Mouse (Mus musculus): ENCODE data around the gene Nectin3. TPM values are rescaled to one million over a fixed set of nuclear protein-coding genes. Genes with fewer than 3 reads are reported as not detected.

The Nectin3 gene
- polyA plus RNA-seq, 1 experiment from 2014 or later, result not detected

DNA sequence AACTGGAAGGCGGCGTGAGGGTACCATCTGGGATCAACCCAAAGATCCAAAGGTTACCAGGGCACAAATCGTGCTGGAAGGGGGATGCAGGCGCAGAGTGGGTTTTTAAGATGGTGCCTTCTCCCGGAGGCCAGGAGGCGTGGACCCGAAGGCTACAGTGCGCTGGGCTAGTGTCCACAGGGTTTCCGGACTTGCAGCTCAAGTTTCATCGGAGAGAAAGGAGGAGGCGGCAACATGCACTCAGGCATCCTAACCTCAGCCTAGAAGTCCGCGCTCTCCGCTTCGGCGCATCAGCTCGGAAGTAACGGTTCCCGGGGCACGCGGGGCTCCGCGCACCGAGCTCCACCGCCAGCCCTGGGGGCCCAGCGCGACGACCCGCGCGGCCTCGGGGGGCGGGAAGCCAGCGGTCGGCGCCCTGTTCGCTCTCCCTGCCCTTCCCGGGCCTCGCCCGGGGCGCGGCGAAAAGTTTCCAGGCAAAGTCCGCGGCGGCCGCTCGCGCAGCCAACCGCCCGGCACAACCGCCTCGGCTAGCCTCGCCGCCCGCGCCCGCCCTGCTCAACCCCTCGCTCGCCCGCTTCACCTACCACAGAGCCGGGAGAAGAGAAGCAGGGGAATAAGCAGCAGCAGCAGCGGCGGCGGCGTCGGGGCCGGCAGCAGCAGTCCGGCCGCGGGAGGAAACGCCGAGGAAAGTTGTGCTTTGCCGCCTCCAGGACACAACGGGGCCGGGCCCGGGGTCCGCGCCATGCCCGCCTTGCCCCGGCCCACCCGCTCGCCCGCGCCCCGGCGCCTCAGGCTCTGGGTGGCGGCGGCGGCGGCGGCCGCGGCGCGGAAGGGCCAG is 2.1 kb downstream of the Nectin3 start:
- Histone ChIP-seq H3K27ac (no peak overlapping the region), H3K36me3 (ENCODE audit: inconsistent target) (no peaks in the 10 kb centered on the region), H3K4me3 (ENCODE audit: inconsistent target) (no peak overlapping the region), H3K79me2 (ENCODE audit: inconsistent target) (no peaks in the 10 kb centered on the region)
- 2% methylated on average over 79 of the region's 96 CpGs for WGBS (ENCODE audit: missing documents)

DNA sequence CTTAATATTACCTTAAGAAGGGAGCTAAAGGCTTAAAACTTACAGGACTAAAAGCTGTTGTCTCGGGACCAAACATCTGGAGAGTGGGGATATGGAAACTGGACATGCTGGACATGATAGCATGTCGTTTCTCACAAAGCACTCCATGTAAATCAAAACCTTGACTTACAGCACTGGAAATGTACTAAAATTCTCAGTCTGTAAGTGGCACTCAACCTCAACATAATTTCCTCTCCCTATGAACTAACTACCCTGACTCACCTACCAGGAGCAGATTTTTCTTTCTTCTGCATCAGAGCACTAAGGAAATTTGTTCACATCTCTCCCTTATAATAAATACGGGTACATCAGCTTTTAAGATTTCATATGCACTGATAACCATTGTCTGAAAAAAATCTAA is 3.1 kb downstream of the Nectin3 start:
- WGBS (ENCODE audit: missing documents), result 58% methylated on average over 3 of the region's 3 CpGs
- H3K27ac ChIP-seq, result no peak overlapping the region
- no peak overlapping the region for H3K4me3 ChIP-seq (ENCODE audit: inconsistent target)
- H3K36me3 ChIP-seq (ENCODE audit: inconsistent target), result no peaks in the 10 kb centered on the region
- H3K79me2 ChIP-seq (ENCODE audit: inconsistent target), result no peaks in the 10 kb centered on the region

DNA sequence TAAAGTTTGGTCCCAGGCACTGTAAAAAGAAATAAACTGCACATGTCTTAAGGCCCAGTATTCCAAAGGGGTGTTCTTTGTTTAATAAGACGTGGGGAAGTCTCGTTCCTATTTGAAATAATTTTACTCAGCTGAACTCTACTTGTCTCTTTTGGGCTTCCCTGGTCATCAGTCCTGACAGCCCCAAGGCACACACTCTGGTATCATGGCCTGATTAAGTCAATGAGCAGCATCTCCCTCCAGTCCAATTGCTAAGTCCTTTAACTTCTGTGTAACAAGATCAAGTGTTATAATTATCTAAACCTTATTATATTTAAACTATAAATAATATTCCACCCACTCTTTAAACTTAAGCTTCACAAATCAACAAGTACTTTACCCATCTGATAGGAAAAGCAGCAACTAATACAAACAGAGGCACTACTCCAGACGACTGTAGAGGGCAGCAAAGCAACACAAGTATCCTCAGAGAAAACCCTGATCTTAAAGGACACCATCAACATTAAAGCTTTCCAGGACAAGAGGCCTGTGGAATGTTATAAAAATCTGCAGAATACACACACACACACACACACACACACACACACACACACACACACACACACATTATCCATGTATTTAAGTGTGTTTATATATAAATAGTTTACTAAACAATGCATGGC is 10.8 kb downstream of the Nectin3 start:
- no peaks in the 10 kb centered on the region for H3K36me3 ChIP-seq (ENCODE audit: inconsistent target)
- no peak overlapping the region for H3K27ac ChIP-seq
- H3K4me3 ChIP-seq (ENCODE audit: inconsistent target), result no peak overlapping the region
- H3K79me2 ChIP-seq (ENCODE audit: inconsistent target), result no peaks in the 10 kb centered on the region
- WGBS (ENCODE audit: missing documents), result 59% methylated on average over 3 of the region's 3 CpGs

DNA sequence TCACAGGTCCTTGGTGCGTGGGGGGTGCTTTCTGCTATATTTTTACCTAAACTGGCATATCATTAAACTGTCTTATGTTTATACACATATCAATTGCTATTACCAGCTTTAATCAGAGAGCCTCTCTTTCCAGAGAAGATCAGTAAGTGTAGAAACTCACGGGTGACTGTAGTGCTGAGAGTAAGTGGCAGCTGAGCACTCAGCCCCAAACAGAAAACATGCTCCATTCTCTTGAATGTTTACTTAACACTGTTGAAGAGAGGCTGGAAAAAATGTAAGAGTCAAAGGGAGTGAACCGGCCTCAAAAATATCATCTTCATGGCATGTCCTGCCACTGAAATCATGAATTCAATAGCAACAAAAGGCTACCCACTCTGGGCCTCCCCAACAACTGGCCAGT is 21.0 kb downstream of the Nectin3 start:
- 100% methylated on average over 3 of the region's 3 CpGs for WGBS (ENCODE audit: missing documents)
- H3K36me3 ChIP-seq (ENCODE audit: inconsistent target), result no peaks in the 10 kb centered on the region
- no peaks in the 10 kb centered on the region for H3K79me2 ChIP-seq (ENCODE audit: inconsistent target)
- no peak overlapping the region for H3K4me3 ChIP-seq (ENCODE audit: inconsistent target)
- H3K27ac ChIP-seq, result no peak overlapping the region

DNA sequence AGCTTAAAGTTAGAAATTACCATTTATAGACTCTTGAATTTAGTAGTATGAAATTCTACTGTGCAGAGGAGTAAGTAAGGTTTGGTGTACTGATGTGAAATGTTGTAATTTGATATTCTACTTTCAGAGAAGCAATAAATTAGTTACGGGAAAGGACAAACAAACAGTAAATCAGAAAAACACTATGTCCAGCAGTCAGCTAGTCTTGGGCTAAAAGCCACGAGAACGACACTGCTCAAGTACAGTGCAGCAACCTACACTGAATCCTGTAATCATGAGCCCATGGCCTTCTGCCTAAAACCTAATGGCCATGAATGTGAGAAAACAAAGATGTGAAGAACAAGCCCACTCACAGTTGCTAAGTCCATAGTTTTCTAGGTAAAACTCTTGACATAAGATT is 46.9 kb downstream of the Nectin3 start:
- WGBS (ENCODE audit: missing documents), result 87% methylated on average over 3 of the region's 3 CpGs
- no peak overlapping the region for H3K27ac ChIP-seq

DNA sequence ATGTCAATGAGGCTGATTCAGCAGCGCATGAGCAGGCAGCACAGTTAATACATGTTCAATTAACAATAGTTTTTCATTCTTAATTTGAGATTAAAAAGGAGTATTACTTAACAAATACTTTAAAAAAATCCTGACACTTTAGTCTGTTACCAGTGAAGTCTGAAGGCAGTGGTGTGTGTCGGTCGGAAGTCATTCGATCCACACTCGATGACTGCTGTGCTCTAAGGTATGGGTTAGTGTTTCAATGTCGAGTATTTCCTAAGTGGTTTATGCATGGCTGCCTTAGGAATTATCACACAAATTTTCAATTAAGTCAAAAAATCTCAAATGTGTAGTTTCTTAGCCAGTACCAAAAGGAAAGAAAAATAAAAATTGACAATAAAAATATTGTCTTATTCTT is 49.3 kb downstream of the Nectin3 start:
- Histone ChIP-seq H3K79me2 (ENCODE audit: inconsistent target) (no peaks in the 10 kb centered on the region), H3K27ac (no peak overlapping the region), H3K36me3 (ENCODE audit: inconsistent target) (no peaks in the 10 kb centered on the region), H3K4me3 (ENCODE audit: inconsistent target) (no peak overlapping the region)
- WGBS (ENCODE audit: missing documents), result 98% methylated on average over 6 of the region's 6 CpGs

More for the DNA sequence above, 46.9 kb downstream of the Nectin3 start:
- Histone ChIP-seq H3K79me2 (ENCODE audit: inconsistent target) (no peaks in the 10 kb centered on the region), H3K4me3 (ENCODE audit: inconsistent target) (no peak overlapping the region), H3K36me3 (ENCODE audit: inconsistent target) (no peaks in the 10 kb centered on the region)

DNA sequence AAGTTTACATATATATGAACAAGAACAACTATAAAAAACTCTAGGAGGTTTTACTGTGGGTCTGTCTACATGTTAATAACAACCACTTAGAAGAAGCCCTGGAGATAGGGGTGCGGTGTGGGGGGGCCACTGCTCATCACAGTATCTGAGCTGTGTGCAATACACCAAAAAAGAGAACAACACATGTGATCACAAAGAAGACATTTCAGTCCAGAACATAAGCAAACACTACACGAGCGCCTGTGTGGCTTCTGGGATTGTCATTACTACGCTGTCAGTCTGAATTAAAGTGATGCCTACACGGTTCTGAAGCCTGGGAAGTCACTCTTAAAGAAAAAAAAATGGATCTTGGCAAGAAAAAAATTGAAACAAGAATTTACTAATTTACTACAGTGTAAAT is 67.0 kb downstream of the Nectin3 start:
- Histone ChIP-seq H3K79me2 (ENCODE audit: inconsistent target) (no peaks in the 10 kb centered on the region), H3K36me3 (ENCODE audit: inconsistent target) (no peaks in the 10 kb centered on the region), H3K4me3 (ENCODE audit: inconsistent target) (no peak overlapping the region), H3K27ac (no peak overlapping the region)
- WGBS (ENCODE audit: missing documents), result 89% methylated on average over 5 of the region's 5 CpGs

DNA sequence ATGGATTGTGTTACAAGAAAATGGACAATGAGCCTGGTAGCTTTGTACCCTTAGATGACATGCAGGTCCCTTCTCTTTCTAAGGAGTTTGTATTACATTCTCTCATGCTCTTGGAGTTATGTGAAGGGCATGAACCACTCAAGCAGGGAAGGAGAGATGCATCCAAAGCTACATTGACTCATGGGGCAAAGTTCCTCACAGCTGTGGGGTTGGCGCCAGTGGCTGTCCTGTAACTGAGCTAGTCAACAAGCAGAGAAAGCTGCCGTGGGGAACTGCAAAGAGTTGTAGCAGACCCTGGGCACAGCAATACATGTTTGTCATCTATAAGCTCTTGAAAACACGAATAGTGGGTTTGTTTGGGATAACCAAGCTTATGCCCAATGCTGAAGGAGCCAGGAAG is 82.1 kb downstream of the Nectin3 start:
- 83% methylated on average over 3 of the region's 3 CpGs for WGBS (ENCODE audit: missing documents)
- H3K36me3 ChIP-seq (ENCODE audit: inconsistent target), result no peaks in the 10 kb centered on the region
- no peak overlapping the region for H3K4me3 ChIP-seq (ENCODE audit: inconsistent target)

DNA sequence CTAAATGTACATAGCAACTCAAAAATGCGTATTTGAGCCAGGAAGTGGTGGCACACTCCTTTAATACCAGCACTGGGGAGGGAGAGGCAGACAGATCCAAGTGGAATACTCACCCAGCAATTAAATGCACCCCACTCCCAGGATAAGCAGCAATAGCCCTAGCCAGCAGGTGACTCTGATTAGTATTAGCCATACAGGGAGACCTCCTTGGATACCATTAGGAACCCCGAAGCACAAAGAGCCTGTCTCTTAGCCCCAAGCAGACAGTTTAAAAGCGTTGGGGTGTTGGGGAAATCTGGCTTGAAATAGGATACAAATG is 87.6 kb downstream of the Nectin3 start:
- Histone ChIP-seq H3K27ac (no peak overlapping the region), H3K4me3 (ENCODE audit: inconsistent target) (no peak overlapping the region), H3K79me2 (ENCODE audit: inconsistent target) (no peaks in the 10 kb centered on the region), H3K36me3 (ENCODE audit: inconsistent target) (no peaks in the 10 kb centered on the region)
- 92% methylated on average over 3 of the region's 3 CpGs for WGBS (ENCODE audit: missing documents)

More for the DNA sequence above, 82.1 kb downstream of the Nectin3 start:
- Histone ChIP-seq H3K79me2 (ENCODE audit: inconsistent target) (no peaks in the 10 kb centered on the region), H3K27ac (no peak overlapping the region)

DNA sequence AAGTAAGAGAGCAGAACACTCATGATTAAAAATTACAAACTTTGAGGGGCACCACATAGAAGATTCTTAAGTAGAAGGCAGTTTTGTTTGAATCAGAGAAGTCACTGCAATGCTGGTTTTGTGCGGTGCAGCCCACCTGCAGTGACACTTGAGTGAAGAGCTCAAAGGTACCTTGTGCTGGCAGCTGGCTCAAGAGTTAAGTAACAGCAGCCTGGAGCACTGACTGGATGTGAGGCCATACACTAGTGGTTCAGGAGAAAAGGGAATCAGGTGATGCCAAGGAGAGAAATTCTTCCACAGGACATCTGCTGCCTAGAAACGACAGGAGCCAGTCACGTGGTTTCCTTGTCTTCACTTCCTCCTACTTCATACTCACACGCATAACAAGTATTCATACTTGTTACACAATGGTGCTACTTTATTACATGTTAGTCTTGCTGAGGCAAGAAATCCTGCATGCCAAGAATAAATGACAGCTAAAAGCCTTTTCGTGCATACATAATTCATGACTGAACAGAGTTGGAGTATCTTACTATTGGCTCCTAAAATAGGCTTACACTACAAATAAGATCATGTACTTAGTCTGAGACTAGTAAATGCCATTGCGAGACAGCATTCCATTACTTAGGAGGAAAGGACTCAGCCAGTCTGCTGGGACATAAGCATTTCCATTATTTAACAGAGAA is 88.1 kb downstream of the Nectin3 start:
- no peak overlapping the region for H3K27ac ChIP-seq
- WGBS (ENCODE audit: missing documents), result 67% methylated on average over 6 of the region's 6 CpGs
- no peak overlapping the region for H3K4me3 ChIP-seq (ENCODE audit: inconsistent target)
- H3K79me2 ChIP-seq (ENCODE audit: inconsistent target), result no peaks in the 10 kb centered on the region
- no peaks in the 10 kb centered on the region for H3K36me3 ChIP-seq (ENCODE audit: inconsistent target)

DNA sequence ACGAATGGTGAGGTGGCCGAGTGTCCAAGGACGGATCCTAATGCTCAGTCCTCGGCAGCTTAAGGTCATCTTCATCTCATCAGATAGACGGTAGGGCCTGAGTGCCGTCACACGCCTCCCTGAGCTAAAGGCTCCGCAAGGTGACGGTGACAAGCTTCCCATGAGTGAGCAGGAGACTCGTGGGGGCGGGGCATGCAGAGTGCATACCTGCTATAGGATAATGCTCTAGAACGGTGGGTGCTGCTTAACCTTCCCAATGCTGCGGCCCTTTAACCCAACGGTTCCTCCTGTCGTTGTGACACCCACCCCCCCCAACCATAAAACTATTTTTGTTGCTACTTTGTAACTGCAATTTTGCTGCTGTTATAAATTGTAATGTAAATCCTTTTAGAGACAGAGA is 90.3 kb downstream of the Nectin3 start:
- H3K4me3 ChIP-seq (ENCODE audit: inconsistent target), result no peak overlapping the region
- H3K36me3 ChIP-seq (ENCODE audit: inconsistent target), result no peaks in the 10 kb centered on the region
- no peak overlapping the region for H3K27ac ChIP-seq
- WGBS (ENCODE audit: missing documents), result 91% methylated on average over 15 of the region's 15 CpGs
- no peaks in the 10 kb centered on the region for H3K79me2 ChIP-seq (ENCODE audit: inconsistent target)

DNA sequence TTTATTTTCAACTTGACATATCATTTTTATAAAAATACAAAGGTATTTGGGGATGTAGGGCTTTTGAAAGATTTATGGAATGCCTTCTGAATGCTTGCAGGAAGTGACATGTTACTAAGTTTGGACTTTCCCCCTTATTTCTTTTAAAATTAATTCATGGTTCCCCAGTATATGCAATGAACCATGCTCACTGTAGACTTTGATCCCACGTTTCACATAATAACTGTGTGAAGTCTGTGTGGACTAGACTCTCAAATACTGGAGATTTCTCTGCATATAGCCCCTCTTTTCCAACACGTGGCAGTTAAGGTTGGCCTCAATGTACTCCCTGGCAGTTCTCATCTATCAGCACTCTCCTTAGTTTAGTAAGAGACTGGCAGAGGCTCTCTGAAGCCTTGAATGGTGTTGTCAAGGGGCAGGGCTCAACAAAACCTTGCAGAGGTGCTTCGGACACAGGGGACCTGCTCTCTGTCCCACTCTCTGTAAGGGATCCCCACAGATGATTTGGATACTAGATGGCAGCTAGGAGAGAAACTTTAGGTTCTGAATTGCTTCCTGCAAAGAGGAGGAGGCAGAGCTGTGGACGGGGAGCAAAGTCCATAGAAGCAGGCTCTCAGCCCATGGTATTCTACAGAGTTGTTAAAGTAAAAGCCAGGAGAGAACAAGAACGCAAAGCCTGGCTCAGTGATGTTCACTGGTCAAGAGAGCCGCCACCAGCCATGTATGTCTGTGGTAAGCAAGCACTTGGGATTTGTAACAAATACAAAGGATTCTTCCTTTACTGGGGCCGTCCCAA is 91.3 kb downstream of the Nectin3 start:
- no peak overlapping the region for H3K27ac ChIP-seq
- H3K36me3 ChIP-seq (ENCODE audit: inconsistent target), result no peaks in the 10 kb centered on the region
- 85% methylated on average over 7 of the region's 7 CpGs for WGBS (ENCODE audit: missing documents)

DNA sequence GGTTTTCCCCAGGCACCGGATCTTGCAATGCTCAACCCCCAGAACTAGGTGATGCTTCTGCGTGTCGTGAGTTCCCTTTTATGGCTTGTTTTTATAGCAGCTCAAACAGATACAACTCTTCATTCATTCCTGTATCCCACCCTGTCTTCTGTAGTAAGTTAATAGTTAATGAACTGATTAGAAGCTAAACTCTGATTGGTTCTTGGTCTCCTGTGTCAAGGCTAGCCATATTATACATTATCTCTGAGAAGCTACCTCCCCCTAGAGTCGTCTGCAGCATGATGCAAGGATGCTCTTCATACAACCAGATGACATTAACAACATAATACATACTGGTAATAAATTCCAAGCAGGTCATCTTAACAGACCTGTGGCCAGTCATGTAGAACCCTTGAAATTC is 100.4 kb downstream of the Nectin3 start:
- Histone ChIP-seq H3K4me3 (ENCODE audit: inconsistent target) (no peak overlapping the region), H3K27ac (no peak overlapping the region), H3K79me2 (ENCODE audit: inconsistent target) (no peaks in the 10 kb centered on the region), H3K36me3 (ENCODE audit: inconsistent target) (no peaks in the 10 kb centered on the region)
- 90% methylated on average over 4 of the region's 4 CpGs for WGBS (ENCODE audit: missing documents)

More for the DNA sequence above, 91.3 kb downstream of the Nectin3 start:
- Histone ChIP-seq H3K4me3 (ENCODE audit: inconsistent target) (no peak overlapping the region), H3K79me2 (ENCODE audit: inconsistent target) (no peaks in the 10 kb centered on the region)

DNA sequence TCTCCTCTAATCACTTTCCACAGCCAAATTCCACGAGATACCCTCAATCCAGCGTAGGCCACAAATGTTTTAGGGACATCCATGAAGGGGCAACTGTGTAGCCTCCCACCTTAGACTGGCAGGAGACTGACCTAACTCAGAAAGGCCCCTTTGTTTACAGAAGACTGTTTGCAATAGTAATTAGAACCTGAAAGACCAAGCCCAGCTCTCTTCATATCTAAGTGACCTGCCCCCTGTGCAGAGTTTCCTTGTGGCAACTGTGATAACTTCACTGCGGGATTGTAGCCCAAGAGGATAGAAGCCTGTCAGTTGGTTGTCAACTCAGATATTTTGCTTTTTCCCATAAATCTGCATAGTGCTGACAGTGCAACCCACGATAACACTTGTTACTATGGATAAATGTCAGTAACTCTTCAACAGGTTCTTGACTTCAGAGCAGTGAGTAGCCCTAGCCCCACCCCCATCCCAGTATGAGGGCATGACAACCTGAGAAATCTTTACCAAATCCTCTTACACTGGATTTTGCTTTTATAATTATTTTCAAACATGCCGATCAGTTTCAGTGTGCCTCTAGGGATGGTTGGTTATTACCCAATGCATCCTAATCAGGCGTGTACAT is 108.8 kb downstream of the Nectin3 start:
- 98% methylated on average over 6 of the region's 6 CpGs for WGBS (ENCODE audit: missing documents)
- H3K27ac ChIP-seq, result no peak overlapping the region
- no peaks in the 10 kb centered on the region for H3K79me2 ChIP-seq (ENCODE audit: inconsistent target)
- H3K36me3 ChIP-seq (ENCODE audit: inconsistent target), result no peaks in the 10 kb centered on the region
- no peak overlapping the region for H3K4me3 ChIP-seq (ENCODE audit: inconsistent target)
